Mouse (Mus musculus) lung, postnatal 0 days (tissue): ENCODE data around the gene Kcnd3. TPM values are rescaled to one million over a fixed set of nuclear protein-coding genes. Genes with fewer than 3 reads are reported as not detected.

Experiments used
- ATAC-seq: fragments of 200-750 bp; cut with Nextera tagmentation; 2 replicates; pipeline ENCODE4 v1.8.0; 2017; ENCODE audit warnings: moderate library complexity
- DNase-seq: peaks from one replicate; pipeline ENCODE4 v3.0.0-alpha.2; 2016; ENCODE audit warnings: low spot score
- H3K27ac ChIP-seq: fragments of 300-500 bp; sonication (generic); 2 replicates; pipeline ENCODE4 v1.5.1; 2014; ENCODE audit warnings: antibody characterized with exemption, mild to moderate bottlenecking, low read length, mixed read lengths
- H3K27me3 ChIP-seq: fragments of 300-500 bp; sonication (generic); replicated peaks from 2 replicates; pipeline ENCODE4 v1.6.1; 2014; ENCODE audit warnings: low read length, mixed read lengths; ENCODE audit not compliant: insufficient read depth
- H3K36me3 ChIP-seq: fragments of 300-500 bp; sonication (generic); 2 replicates; pipeline ENCODE4 v1.6.1; 2014; ENCODE audit warnings: low read length, mixed read lengths; ENCODE audit not compliant: insufficient read depth
- H3K4me1 ChIP-seq: fragments of 300-500 bp; sonication (generic); 2 replicates; pipeline ENCODE4 v1.6.1; 2014; ENCODE audit warnings: antibody characterized with exemption, low read depth, low read length, mixed read lengths; ENCODE audit not compliant: insufficient read depth
- H3K4me2 ChIP-seq: fragments of 300-500 bp; sonication (generic); replicated peaks from 2 replicates; pipeline ENCODE4 v1.6.1; 2014; ENCODE audit warnings: low read depth, mild to moderate bottlenecking, low read length, moderate library complexity, mixed read lengths
- H3K4me3 ChIP-seq: fragments of 300-500 bp; sonication (generic); 2 replicates; pipeline ENCODE4 v1.5.1; 2014; ENCODE audit warnings: low read depth, low read length
- H3K9ac ChIP-seq: fragments of 300-500 bp; sonication (generic); replicated peaks from 2 replicates; pipeline ENCODE4 v1.6.1; 2014; ENCODE audit warnings: low read depth, mild to moderate bottlenecking
- H3K9me3 ChIP-seq: fragments of 300-500 bp; sonication (generic); 2 replicates; pipeline ENCODE4 v1.6.1; 2016; ENCODE audit warnings: low read length, mixed read lengths
- CTCF ChIP-seq: IDR thresholded peaks from 2 replicates; pipeline ENCODE4 v1.5.1; 2016; ENCODE audit warnings: antibody characterized with exemption, mild to moderate bottlenecking
- EP300 ChIP-seq: IDR thresholded peaks from 2 replicates; pipeline ENCODE4 v1.6.1; 2016; ENCODE audit warnings: antibody characterized with exemption, mild to moderate bottlenecking, control low read depth
- WGBS: fragments of 180-500 bp; shearing (Covaris S2); extraction: QIAGEN DNeasy Blood & Tissue Kit; methylation state at CpG from one replicate; pipeline ENCODE4 v1.1.7; 2014; 5-methylcytosine and 5-hydroxymethylcytosine counted together
- polyA plus RNA-seq: library from polyadenylated mRNA; unstranded; fragments of >200 nt; fragmentation: Nextera tagmentation; extraction: Ambion mirVana; gene quantifications from 2 replicates; pipeline ENCODE4 v1.2.1, GENCODE M21; 2015

The Kcnd3 gene
- polyA plus RNA-seq, 1 experiment from 2014 or later = 0.13 TPM

DNA sequence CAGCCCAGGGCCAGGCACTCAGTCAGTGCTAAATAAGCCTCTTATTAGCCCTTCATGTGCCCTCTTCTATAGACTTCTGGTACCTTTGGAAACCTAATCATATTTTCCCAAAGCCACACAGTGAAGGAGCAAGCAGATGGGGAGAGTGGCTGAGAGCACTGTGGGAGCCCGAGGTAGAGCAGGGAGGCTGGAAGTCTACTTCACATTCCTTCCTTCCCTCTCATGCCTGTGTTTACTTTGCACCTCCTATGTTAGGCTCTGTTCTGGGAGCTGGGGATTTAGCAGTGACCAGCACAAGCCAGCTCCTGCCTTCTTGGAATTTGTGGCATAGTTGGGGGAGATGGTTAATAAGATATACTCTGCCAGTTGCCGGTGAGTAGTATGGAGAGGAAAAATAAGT, 59.7 kb downstream of the Kcnd3 start:
- Histone ChIP-seq H3K36me3 (no peaks in the 10 kb centered on the region), H3K4me2 (no peak overlapping the region), H3K4me1 (no peaks in the 10 kb centered on the region), H3K9ac (no peak overlapping the region), H3K9me3 (no peaks in the 10 kb centered on the region), H3K27me3 (no peaks in the 10 kb centered on the region), H3K4me3 (no peak overlapping the region), H3K27ac (no peak overlapping the region)
- TF ChIP-seq EP300 (no peak), CTCF (no peak)
- ATAC-seq (peak; percentile 53), DNase-seq (peak; percentile 24)
- 25% methylated on average over 2 of the region's 2 CpGs for WGBS

DNA sequence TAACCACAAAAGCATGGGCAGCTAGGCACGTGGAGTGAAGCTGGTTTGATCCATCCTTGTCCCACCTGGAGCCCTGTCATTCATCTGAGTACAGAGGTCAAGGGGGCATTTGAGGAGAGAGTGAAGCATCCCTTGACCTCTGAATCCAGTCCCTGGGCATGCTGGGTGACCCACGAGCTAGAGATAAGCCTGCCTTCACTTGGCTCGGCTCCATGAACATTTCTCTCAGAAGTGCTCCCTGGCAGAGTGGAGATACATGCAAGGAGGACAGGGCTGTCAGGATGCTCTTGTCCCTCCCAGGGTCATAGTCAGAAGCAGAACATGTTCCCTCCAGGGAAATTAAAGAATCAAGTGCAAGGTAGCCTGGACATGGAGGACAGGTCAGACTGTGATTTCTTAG, 62.1 kb downstream of the Kcnd3 start:
- no peak overlapping the region for H3K27ac ChIP-seq
- no peak overlapping the region for H3K9ac ChIP-seq
- WGBS = 40% methylated on average over 3 of the region's 3 CpGs
- no peaks in the 10 kb centered on the region for H3K27me3 ChIP-seq
- no peaks in the 10 kb centered on the region for H3K4me1 ChIP-seq
- no peak overlapping the region for H3K4me3 ChIP-seq
- no peak for ATAC-seq
- H3K36me3 ChIP-seq = no peaks in the 10 kb centered on the region
- H3K4me2 ChIP-seq = no peak overlapping the region
- TF ChIP-seq EP300 (no peak), CTCF (no peak)
- no peak for DNase-seq
- no peaks in the 10 kb centered on the region for H3K9me3 ChIP-seq

DNA sequence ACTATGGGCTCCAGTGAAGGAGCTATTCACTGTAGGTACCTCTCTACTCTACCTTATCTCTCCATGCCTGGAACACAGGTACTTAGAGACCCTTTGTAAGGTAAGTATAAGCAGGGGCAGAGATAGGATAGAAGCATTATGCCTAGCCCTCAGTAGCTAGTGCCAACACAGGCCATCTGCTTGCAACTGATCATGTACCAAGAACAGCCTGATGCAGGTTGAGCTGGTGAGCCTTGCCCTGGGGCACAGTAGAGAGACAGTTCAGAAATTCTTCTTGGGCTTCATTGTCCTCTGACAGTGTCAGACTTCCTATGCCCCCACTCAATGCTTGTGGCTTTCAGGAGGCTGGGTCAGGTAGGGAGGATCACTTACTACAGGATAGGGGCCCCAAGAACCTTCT, 62.9 kb downstream of the Kcnd3 start:
- Histone ChIP-seq H3K4me1 (no peaks in the 10 kb centered on the region), H3K27me3 (no peaks in the 10 kb centered on the region), H3K9me3 (no peaks in the 10 kb centered on the region), H3K4me3 (no peak overlapping the region), H3K9ac (no peak overlapping the region), H3K36me3 (no peaks in the 10 kb centered on the region), H3K27ac (no peak overlapping the region), H3K4me2 (no peak overlapping the region)
- ATAC-seq (no peak), DNase-seq (no peak)
- TF ChIP-seq CTCF = no peak
- TF ChIP-seq EP300 = no peak

DNA sequence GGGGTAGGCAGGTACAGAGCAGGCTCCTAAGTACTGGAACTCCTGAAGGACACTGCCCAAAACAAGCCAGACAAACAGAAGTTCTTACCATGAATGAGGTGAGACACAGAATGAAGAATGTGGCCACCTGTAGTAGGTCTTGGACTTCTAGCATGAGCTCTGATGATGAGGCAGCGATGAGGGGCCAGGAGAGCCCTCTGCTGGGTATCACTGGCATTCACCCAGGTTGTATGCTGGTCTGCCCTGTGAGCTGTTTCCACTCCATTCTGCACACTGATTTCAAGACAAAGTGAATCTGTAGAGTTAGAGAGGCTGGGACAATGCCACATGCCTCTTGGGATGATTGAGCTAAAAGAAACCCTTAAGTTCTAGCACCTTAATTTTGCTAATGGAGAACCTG, 63.5 kb downstream of the Kcnd3 start:
- H3K9me3 ChIP-seq = no peaks in the 10 kb centered on the region
- no peaks in the 10 kb centered on the region for H3K27me3 ChIP-seq
- no peak overlapping the region for H3K27ac ChIP-seq
- H3K4me1 ChIP-seq = no peaks in the 10 kb centered on the region
- WGBS = 82% methylated on average over 1 of the region's 1 CpGs
- no peaks in the 10 kb centered on the region for H3K36me3 ChIP-seq
- DNase-seq = no peak
- no peak overlapping the region for H3K9ac ChIP-seq
- no peak for ATAC-seq
- H3K4me2 ChIP-seq = no peak overlapping the region
- H3K4me3 ChIP-seq = no peak overlapping the region
- no peak; the same call in 1 of the 2 replicates for TF ChIP-seq CTCF
- no peak for TF ChIP-seq EP300

DNA sequence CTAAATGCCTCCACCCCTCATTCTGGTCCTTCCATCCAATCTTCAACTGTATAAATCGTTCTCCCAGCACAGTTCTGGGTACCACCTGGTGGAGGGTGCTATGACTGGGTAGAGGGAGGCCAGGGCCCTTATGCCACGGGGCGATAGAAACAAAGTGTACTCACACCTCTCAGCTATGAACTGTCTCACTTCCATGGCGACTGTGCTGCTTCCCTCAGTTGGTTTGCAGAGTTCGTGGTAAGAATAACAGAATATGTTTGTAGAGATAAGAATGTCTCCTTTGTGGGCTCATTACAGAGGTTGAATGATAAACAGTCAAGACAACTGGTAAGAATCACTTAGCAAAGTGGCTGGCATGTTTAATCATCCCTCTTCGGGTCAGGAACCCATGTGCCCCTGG, 68.3 kb downstream of the Kcnd3 start:
- 47% methylated on average over 6 of the region's 6 CpGs for WGBS
- no peaks in the 10 kb centered on the region for H3K4me1 ChIP-seq

DNA sequence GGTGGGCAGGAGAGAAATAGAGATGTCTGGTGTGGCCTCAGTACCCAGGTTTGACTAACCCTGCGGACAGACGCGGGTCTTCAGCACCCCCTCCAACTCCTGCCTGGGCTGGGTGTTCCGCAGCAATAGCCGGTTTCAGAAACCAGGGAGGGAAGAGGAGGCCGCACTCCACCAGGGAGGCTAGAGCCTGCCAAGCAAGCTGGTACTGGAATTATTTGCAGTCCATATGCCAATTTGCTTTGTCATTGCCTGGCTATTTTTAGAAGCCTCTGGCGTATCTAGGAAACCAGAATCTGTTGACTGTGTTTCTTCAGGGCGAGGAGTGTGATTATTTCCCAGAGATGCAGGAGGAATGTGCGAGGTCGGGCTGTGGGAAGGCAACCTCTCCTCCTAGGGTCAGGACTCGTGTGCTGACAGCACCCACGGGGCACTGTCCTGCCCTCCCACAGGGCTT, 69.1 kb downstream of the Kcnd3 start:
- no peak overlapping the region for H3K4me2 ChIP-seq
- WGBS = 60% methylated on average over 12 of the region's 12 CpGs
- peak; percentile 60 for DNase-seq
- TF ChIP-seq EP300 = no peak
- no peak for TF ChIP-seq CTCF
- H3K4me3 ChIP-seq = no peak overlapping the region
- H3K4me1 ChIP-seq = no peaks in the 10 kb centered on the region
- H3K9ac ChIP-seq = no peak overlapping the region
- no peaks in the 10 kb centered on the region for H3K9me3 ChIP-seq
- H3K36me3 ChIP-seq = no peaks in the 10 kb centered on the region
- no peak overlapping the region for H3K27ac ChIP-seq
- H3K27me3 ChIP-seq = no peaks in the 10 kb centered on the region
- ATAC-seq = peak; percentile 71

More for the DNA sequence above, 68.3 kb downstream of the Kcnd3 start:
- Histone ChIP-seq H3K27ac (no peak overlapping the region), H3K36me3 (no peaks in the 10 kb centered on the region), H3K9me3 (no peaks in the 10 kb centered on the region), H3K9ac (no peak overlapping the region), H3K4me2 (no peak overlapping the region), H3K4me3 (no peak overlapping the region), H3K27me3 (no peaks in the 10 kb centered on the region)
- TF ChIP-seq CTCF (no peak), EP300 (no peak)
- ATAC-seq = no peak
- no peak for DNase-seq

DNA sequence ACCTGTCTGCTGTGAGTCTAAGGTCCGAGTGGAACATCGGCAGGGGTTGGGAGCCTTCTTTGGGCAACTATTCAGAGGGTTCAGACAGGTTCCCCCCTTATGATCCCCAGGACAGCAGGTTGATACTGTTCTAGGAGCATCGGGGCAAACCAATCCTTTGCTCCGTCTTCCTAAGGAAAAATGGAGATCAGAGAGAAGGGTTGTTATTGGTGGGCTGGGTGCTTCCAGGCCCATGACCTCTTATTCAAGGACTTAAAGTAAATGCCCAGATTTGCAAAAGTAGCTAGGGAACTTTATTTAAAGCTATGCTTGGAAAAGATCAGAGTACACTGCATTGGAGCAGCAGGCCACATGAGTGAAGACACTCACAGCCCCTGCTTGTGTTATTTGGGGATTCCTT, 69.5 kb downstream of the Kcnd3 start:
- WGBS = 88% methylated on average over 4 of the region's 4 CpGs
- Histone ChIP-seq H3K4me2 (no peak overlapping the region), H3K27ac (no peak overlapping the region)

More for the DNA sequence above, 69.5 kb downstream of the Kcnd3 start:
- Histone ChIP-seq H3K27me3 (no peaks in the 10 kb centered on the region), H3K9ac (no peak overlapping the region), H3K4me1 (no peaks in the 10 kb centered on the region), H3K36me3 (no peaks in the 10 kb centered on the region), H3K9me3 (no peaks in the 10 kb centered on the region), H3K4me3 (no peak overlapping the region)
- ATAC-seq = no peak
- no peak for DNase-seq
- TF ChIP-seq CTCF = no peak
- no peak for TF ChIP-seq EP300
